Mouse (Mus musculus): Measurements from ENCODE around the gene Cald1. TPM values are rescaled to one million over a fixed set of nuclear protein-coding genes. Genes with fewer than 3 reads are reported as not detected.

Cald1 gene
- polyA plus RNA-seq, 1 experiment, result 4.4 TPM

DNA sequence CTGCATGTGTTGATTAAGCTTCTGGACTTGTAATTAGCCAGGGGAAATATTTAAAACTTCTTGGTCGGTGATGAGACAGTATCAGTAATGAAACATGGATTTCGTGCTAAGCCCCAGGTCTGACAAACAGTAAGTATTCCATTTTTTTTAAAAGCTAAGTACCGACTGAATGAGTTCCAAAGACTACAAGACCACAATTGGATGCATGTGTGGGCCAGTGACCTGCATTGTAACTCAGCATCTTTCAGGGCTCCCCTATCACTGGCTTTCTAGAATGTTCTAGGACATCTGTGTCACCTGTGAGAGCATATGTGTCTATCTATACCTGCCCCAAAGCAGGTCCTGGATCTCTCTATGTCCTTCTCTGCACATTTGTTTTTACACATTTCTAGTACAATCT is 984 bp upstream of the Cald1 start:
- no peak for DNase-seq
- TF ChIP-seq POLR2A (IDR thresholded peaks at IDR 0.05; ENCODE audit: control insufficient read depth, extremely low read depth, insufficient read depth, low read length, poor library complexity), result no peak
- no peak for TF ChIP-seq CTCF (IDR thresholded peaks at IDR 0.05; ENCODE audit: borderline replicate concordance, control insufficient read depth, extremely low read depth, insufficient read depth, low read length, poor library complexity)
- no peak overlapping the region for H3K27ac ChIP-seq (ENCODE audit: control insufficient read depth, insufficient read depth, low read length)
- H3K27me3 ChIP-seq (ENCODE audit: control insufficient read depth, insufficient read depth, low read length), result no peaks in the 10 kb centered on the region; the same call in 1 of the 2 replicates
- H3K4me3 ChIP-seq (ENCODE audit: control insufficient read depth, insufficient read depth, low read length), result no peak overlapping the region
- no peaks in the 10 kb centered on the region for H3K4me1 ChIP-seq (replicated peaks; ENCODE audit: control insufficient read depth, insufficient read depth, low read length)
- H3K36me3 ChIP-seq (ENCODE audit: control insufficient read depth, insufficient read depth, low read length), result no peaks in the 10 kb centered on the region
- WGBS, result 88% methylated on average over 3 of the region's 3 CpGs

DNA sequence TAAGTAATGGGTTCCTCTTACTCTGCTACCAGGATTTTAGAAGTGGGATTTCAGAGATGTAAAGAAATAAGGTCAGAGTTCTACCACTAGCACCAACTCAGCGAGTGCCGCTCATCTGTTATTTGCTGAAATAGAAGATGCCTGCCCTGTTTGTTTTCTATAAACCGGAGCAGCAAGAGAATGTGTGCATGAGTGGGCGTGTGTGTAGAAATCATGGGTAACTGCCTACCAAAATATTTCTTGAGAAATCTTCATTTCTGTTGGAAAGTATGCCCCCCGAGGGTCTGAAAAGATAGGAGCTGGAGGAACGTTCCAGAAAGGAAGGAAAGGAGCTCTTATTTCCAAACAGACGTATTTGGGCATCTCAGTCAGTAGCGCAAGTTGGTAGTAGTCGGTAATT is 871 bp downstream of the Cald1 start:
- 75% methylated on average over 9 of the region's 9 CpGs for WGBS
- DNase-seq, result no peak
- Histone ChIP-seq H3K4me1 (replicated peaks; ENCODE audit: control insufficient read depth, insufficient read depth, low read length) (no peaks in the 10 kb centered on the region), H3K27me3 (ENCODE audit: control insufficient read depth, insufficient read depth, low read length) (no peaks in the 10 kb centered on the region; the same call in 1 of the 2 replicates), H3K27ac (ENCODE audit: control insufficient read depth, insufficient read depth, low read length) (no peak overlapping the region), H3K36me3 (ENCODE audit: control insufficient read depth, insufficient read depth, low read length) (no peaks in the 10 kb centered on the region), H3K4me3 (ENCODE audit: control insufficient read depth, insufficient read depth, low read length) (no peak overlapping the region)
- no peak for TF ChIP-seq POLR2A (IDR thresholded peaks at IDR 0.05; ENCODE audit: control insufficient read depth, extremely low read depth, insufficient read depth, low read length, poor library complexity)
- TF ChIP-seq CTCF (IDR thresholded peaks at IDR 0.05; ENCODE audit: borderline replicate concordance, control insufficient read depth, extremely low read depth, insufficient read depth, low read length, poor library complexity), result no peak

DNA sequence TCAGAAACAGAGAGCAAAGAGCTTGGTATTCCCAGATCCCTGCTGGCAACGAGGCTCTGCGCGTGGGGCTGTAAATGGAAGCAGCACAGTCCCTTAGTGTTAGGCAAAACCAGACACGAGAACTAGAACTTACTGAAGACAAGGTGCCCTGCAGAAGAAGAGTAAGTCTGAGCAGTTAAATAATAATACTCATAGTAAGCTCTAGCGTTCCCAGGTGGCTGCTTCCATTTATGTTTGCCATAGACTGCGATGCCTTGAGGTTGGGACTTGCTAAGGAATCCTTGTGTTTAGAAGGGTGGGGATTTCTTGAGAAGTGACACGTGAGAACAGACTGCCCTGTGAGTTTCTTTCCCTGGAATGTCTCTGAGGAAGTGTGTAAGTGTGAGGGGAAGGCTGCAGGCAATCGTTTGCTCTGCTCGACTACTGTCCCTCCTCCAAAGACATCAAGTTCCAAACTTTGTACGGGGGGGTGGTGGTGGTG is 1.4 kb downstream of the Cald1 start:
- no peak for DNase-seq
- TF ChIP-seq POLR2A (IDR thresholded peaks at IDR 0.05; ENCODE audit: control insufficient read depth, extremely low read depth, insufficient read depth, low read length, poor library complexity), result no peak
- no peak for TF ChIP-seq CTCF (IDR thresholded peaks at IDR 0.05; ENCODE audit: borderline replicate concordance, control insufficient read depth, extremely low read depth, insufficient read depth, low read length, poor library complexity)
- no peaks in the 10 kb centered on the region; the same call in 1 of the 2 replicates for H3K27me3 ChIP-seq (ENCODE audit: control insufficient read depth, insufficient read depth, low read length)
- H3K4me1 ChIP-seq (replicated peaks; ENCODE audit: control insufficient read depth, insufficient read depth, low read length), result no peaks in the 10 kb centered on the region
- no peak overlapping the region for H3K4me3 ChIP-seq (ENCODE audit: control insufficient read depth, insufficient read depth, low read length)
- WGBS, result 60% methylated on average over 10 of the region's 10 CpGs
- H3K36me3 ChIP-seq (ENCODE audit: control insufficient read depth, insufficient read depth, low read length), result no peaks in the 10 kb centered on the region
- H3K27ac ChIP-seq (ENCODE audit: control insufficient read depth, insufficient read depth, low read length), result no peak overlapping the region

DNA sequence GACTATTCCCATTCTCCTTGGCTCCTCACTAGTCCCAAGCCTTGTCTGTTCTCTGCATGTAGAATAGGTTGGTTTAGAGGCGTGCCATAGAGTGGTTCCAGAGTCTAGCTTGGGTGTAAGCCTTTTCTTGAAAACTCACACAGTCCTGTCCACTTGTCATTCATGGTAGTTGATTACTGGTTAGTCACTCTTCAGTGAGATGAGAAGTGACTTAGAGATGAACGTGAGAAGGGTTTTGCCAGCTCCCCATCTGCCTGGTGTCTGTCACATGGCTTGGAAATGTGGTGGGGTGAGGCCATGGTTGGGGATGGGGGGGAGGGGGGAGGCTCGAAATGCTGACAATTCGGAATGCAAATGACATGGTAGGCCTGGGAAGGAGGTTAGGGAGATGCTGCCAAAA is 2.5 kb downstream of the Cald1 start:
- Histone ChIP-seq H3K36me3 (ENCODE audit: control insufficient read depth, insufficient read depth, low read length) (no peaks in the 10 kb centered on the region), H3K27me3 (ENCODE audit: control insufficient read depth, insufficient read depth, low read length) (no peaks in the 10 kb centered on the region; the same call in 1 of the 2 replicates), H3K4me1 (replicated peaks; ENCODE audit: control insufficient read depth, insufficient read depth, low read length) (no peaks in the 10 kb centered on the region), H3K4me3 (ENCODE audit: control insufficient read depth, insufficient read depth, low read length) (no peak overlapping the region), H3K27ac (ENCODE audit: control insufficient read depth, insufficient read depth, low read length) (no peak overlapping the region)
- 91% methylated on average over 4 of the region's 4 CpGs for WGBS
- DNase-seq, result no peak
- TF ChIP-seq POLR2A (IDR thresholded peaks at IDR 0.05; ENCODE audit: control insufficient read depth, extremely low read depth, insufficient read depth, low read length, poor library complexity), result no peak
- TF ChIP-seq CTCF (IDR thresholded peaks at IDR 0.05; ENCODE audit: borderline replicate concordance, control insufficient read depth, extremely low read depth, insufficient read depth, low read length, poor library complexity), result no peak

DNA sequence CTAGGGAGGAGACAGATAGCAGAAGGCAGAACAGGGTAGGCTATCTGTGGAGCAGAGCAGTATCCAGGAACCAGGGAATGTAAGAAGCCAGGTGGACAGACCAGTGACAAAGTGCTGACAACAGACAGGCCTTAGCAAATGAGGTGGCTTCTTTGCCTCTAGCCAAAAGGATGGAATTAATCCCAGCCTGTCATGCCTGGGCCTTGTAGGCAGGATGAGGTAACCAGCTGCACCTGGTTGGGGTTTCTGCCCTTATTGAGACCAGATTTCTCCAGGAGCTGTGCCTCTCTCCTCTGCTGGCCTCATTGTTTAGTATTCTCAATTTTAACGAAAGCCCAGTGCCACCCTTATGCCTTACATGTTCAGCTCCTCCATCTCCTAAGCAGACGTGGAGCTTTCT is 3.8 kb downstream of the Cald1 start:
- DNase-seq, result no peak
- Histone ChIP-seq H3K4me1 (replicated peaks; ENCODE audit: control insufficient read depth, insufficient read depth, low read length) (no peaks in the 10 kb centered on the region), H3K27ac (ENCODE audit: control insufficient read depth, insufficient read depth, low read length) (no peak overlapping the region), H3K27me3 (ENCODE audit: control insufficient read depth, insufficient read depth, low read length) (no peaks in the 10 kb centered on the region; the same call in 1 of the 2 replicates), H3K36me3 (ENCODE audit: control insufficient read depth, insufficient read depth, low read length) (no peaks in the 10 kb centered on the region), H3K4me3 (ENCODE audit: control insufficient read depth, insufficient read depth, low read length) (no peak overlapping the region)
- no peak for TF ChIP-seq CTCF (IDR thresholded peaks at IDR 0.05; ENCODE audit: borderline replicate concordance, control insufficient read depth, extremely low read depth, insufficient read depth, low read length, poor library complexity)
- WGBS, result 91% methylated on average over 2 of the region's 2 CpGs

DNA sequence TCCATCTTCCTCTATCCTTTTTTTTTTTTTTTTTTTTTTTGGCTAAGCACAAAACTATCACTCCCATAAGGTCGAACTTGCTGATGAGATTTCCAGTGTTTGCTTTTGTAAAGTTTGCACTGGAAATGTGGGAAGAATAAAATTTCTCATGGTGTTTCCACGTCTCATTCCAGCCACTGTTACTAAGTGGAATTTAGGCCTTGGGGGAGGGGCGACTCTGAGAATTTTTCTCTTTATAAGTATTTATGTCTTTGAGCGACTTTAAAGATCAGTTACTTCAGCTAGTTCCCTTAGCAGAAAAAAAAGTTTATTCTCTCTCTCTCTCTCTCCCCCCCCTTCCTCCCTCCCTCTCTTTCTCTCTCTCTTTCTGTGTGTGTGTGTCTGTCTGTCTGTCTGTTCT is 8.1 kb downstream of the Cald1 start:
- no peak for TF ChIP-seq POLR2A (IDR thresholded peaks at IDR 0.05; ENCODE audit: control insufficient read depth, extremely low read depth, insufficient read depth, low read length, poor library complexity)
- TF ChIP-seq CTCF (IDR thresholded peaks at IDR 0.05; ENCODE audit: borderline replicate concordance, control insufficient read depth, extremely low read depth, insufficient read depth, low read length, poor library complexity), result no peak
- H3K4me3 ChIP-seq (ENCODE audit: control insufficient read depth, insufficient read depth, low read length), result no peak overlapping the region
- 84% methylated on average over 4 of the region's 4 CpGs for WGBS
- H3K4me1 ChIP-seq (replicated peaks; ENCODE audit: control insufficient read depth, insufficient read depth, low read length), result peaks cover 4% of the 10 kb centered on the region; the same call in 1 of the 2 replicates
- no peak for DNase-seq
- H3K27ac ChIP-seq (ENCODE audit: control insufficient read depth, insufficient read depth, low read length), result no peak overlapping the region
- no peaks in the 10 kb centered on the region for H3K27me3 ChIP-seq (ENCODE audit: control insufficient read depth, insufficient read depth, low read length)
- H3K36me3 ChIP-seq (ENCODE audit: control insufficient read depth, insufficient read depth, low read length), result no peaks in the 10 kb centered on the region

DNA sequence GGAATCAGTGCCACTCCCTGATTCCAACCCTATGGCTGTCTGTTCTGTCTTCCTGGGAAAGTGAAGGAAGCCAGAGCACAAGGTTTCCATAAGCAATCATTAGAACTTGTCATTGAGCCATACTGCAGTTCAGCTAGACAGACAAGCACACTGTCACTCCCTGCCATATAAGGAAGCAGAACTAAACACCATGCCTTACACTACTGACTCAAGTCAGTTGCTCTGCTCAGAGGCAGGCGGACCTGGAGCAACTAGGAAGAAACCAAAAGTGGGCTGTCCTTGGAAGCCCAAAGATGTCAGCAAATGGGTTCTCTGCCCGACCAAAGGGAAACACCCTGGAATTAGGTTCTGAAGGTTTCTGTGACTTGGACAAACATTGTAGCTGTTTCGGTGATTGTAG is 10.3 kb downstream of the Cald1 start:
- no peaks in the 10 kb centered on the region for H3K27me3 ChIP-seq (ENCODE audit: control insufficient read depth, insufficient read depth, low read length)
- no peaks in the 10 kb centered on the region for H3K36me3 ChIP-seq (ENCODE audit: control insufficient read depth, insufficient read depth, low read length)
- peaks cover 4% of the 10 kb centered on the region; the same call in 1 of the 2 replicates for H3K4me1 ChIP-seq (replicated peaks; ENCODE audit: control insufficient read depth, insufficient read depth, low read length)
- WGBS, result 89% methylated on average over 3 of the region's 3 CpGs
- DNase-seq, result no peak
- no peak overlapping the region for H3K4me3 ChIP-seq (ENCODE audit: control insufficient read depth, insufficient read depth, low read length)
- TF ChIP-seq POLR2A (IDR thresholded peaks at IDR 0.05; ENCODE audit: control insufficient read depth, extremely low read depth, insufficient read depth, low read length, poor library complexity) (no peak), CTCF (IDR thresholded peaks at IDR 0.05; ENCODE audit: borderline replicate concordance, control insufficient read depth, extremely low read depth, insufficient read depth, low read length, poor library complexity) (no peak)
- no peak overlapping the region for H3K27ac ChIP-seq (ENCODE audit: control insufficient read depth, insufficient read depth, low read length)
